Mouse (Mus musculus) stomach, postnatal 0 days (tissue): ENCODE results near the gene Ube2e2.

Source experiments
- CTCF ChIP-seq: IDR thresholded peaks from 2 replicates; pipeline ENCODE4 v1.5.1; 2016; ENCODE audit warnings: antibody characterized with exemption, low read depth, mild to moderate bottlenecking, moderate library complexity
- EP300 ChIP-seq: optimal IDR thresholded peaks from 2 replicates; pipeline ENCODE3; 2016; ENCODE audit warnings: antibody characterized with exemption

DNA sequence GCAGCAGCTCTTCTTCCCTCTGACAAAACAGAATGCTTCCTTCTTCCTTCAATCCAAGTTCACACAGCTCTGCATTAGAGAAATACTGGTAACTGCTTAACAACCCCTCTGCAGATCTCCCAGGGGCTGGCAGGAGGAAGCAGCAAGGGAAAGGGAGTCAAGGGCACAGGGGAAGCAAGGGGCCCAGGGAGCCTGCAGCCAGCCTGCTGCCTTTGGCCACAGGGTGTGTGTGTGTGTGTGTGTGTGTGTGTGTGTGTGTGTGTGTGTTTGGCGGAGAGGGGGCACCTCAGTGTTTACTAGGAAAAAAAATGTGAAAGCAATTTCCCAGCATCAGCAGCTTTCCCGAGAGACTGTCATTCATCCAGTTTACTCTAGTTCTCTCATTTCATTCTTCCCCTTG lies 319.3 kb downstream of the Ube2e2 start:
- TF ChIP-seq CTCF, result no peak
- no peak for TF ChIP-seq EP300
